Mouse (Mus musculus): ENCODE results near the gene Ndufaf1. TPM values are rescaled to one million over a fixed set of nuclear protein-coding genes. Genes with fewer than 3 reads are reported as not detected.

Gene Ndufaf1
- 54.5 and 55.5 TPM in 2 replicates for polyA plus RNA-seq (2014; fragmentation: Nextera tagmentation; extraction: Ambion mirVana)

- Histone ChIP-seq H3K27ac (replicated peaks in 1 of 2; ENCODE audit: control insufficient read depth in 1 of 2, insufficient read depth in 1 of 2, low read depth in 2 of 2, low read length in 2 of 2) (peak within 1 kb of the TSS; percentile 25 to 67; a peak in 3 of 4 replicates), H3K4me3 (ENCODE audit: control insufficient read depth in 1 of 2, insufficient read depth in 1 of 2, low read depth in 1 of 2, low read length in 2 of 2) (peak within 1 kb of the TSS; percentile 87 to 98)
These were observed at the start of gene Ndufaf1 for GRCm38 (mm10) chr2:119662220-119663182. Ndufaf1 (minus strand) TSS chr2:119662827.

GRCm38 (mm10) chr2:119710011-119710410 is 47.4 kb upstream of the Ndufaf1 start:
- H3K4me1 ChIP-seq (ENCODE audit: control insufficient read depth in 2 of 2, insufficient read depth in 2 of 2, low read length in 2 of 2), result no peaks in the 10 kb centered on the region

More at GRCm38 (mm10) chr2:119662220-119663182, at the start of gene Ndufaf1:
- H3K27me3 ChIP-seq (ENCODE audit: control insufficient read depth, insufficient read depth, low read length), result no peaks in the 10 kb centered on the region
- ATAC-seq (ENCODE audit: insufficient number of reproducible peaks, insufficient read depth, low FRiP score, low read depth), result no peak
- H3K36me3 ChIP-seq (ENCODE audit: control insufficient read depth, insufficient read depth, low read length), result peaks cover 28% of the 10 kb centered on the region
- peak within 1 kb of the TSS; percentile 80 for H3K4me2 ChIP-seq (ENCODE audit: low read length)
- no peaks in the 10 kb centered on the region for H3K9me3 ChIP-seq (ENCODE audit: control insufficient read depth, low read length)
- peaks cover 5 to 12% of the 10 kb centered on the region in 2 experiments for H3K4me1 ChIP-seq (ENCODE audit: control insufficient read depth in 2 of 2, insufficient read depth in 2 of 2, low read length in 2 of 2)
- WGBS, result under 1% methylated on average over 44 of the region's 44 CpGs
- peak within 1 kb of the TSS; percentile 96 for H3K9ac ChIP-seq (ENCODE audit: low read length)

GRCm38 (mm10) chr2:119707676-119708075 is 45.0 kb upstream of the Ndufaf1 start:
- Histone ChIP-seq H3K36me3 (ENCODE audit: control insufficient read depth, insufficient read depth, low read length) (peaks cover 59% of the 10 kb centered on the region), H3K27me3 (ENCODE audit: control insufficient read depth, insufficient read depth, low read length) (no peaks in the 10 kb centered on the region), H3K9ac (ENCODE audit: low read length) (no peak overlapping the region), H3K4me3 (ENCODE audit: control insufficient read depth in 1 of 2, insufficient read depth in 1 of 2, low read depth in 1 of 2, low read length in 2 of 2) (no peak overlapping the region), H3K27ac (replicated peaks in 1 of 2; ENCODE audit: control insufficient read depth in 1 of 2, insufficient read depth in 1 of 2, low read depth in 2 of 2, low read length in 2 of 2) (no peak overlapping the region), H3K9me3 (ENCODE audit: control insufficient read depth, low read length) (no peaks in the 10 kb centered on the region), H3K4me2 (ENCODE audit: low read length) (no peak overlapping the region), H3K4me1 (ENCODE audit: control insufficient read depth in 2 of 2, insufficient read depth in 2 of 2, low read length in 2 of 2) (no peaks in the 10 kb centered on the region)
- no peak for ATAC-seq (ENCODE audit: insufficient number of reproducible peaks, insufficient read depth, low FRiP score, low read depth)
- 87% methylated on average over 3 of the region's 3 CpGs for WGBS

More at GRCm38 (mm10) chr2:119710011-119710410, 47.4 kb upstream of the Ndufaf1 start:
- no peaks in the 10 kb centered on the region for H3K9me3 ChIP-seq (ENCODE audit: control insufficient read depth, low read length)
- no peak for ATAC-seq (ENCODE audit: insufficient number of reproducible peaks, insufficient read depth, low FRiP score, low read depth)
- no peaks in the 10 kb centered on the region for H3K27me3 ChIP-seq (ENCODE audit: control insufficient read depth, insufficient read depth, low read length)
- WGBS, result 93% methylated on average over 3 of the region's 3 CpGs
- no peak overlapping the region for H3K4me2 ChIP-seq (ENCODE audit: low read length)
- H3K9ac ChIP-seq (ENCODE audit: low read length), result no peak overlapping the region
- H3K4me3 ChIP-seq (ENCODE audit: control insufficient read depth in 1 of 2, insufficient read depth in 1 of 2, low read depth in 1 of 2, low read length in 2 of 2), result no peak overlapping the region
- no peak overlapping the region for H3K27ac ChIP-seq (replicated peaks in 1 of 2; ENCODE audit: control insufficient read depth in 1 of 2, insufficient read depth in 1 of 2, low read depth in 2 of 2, low read length in 2 of 2)
- H3K36me3 ChIP-seq (ENCODE audit: control insufficient read depth, insufficient read depth, low read length), result peaks cover 64% of the 10 kb centered on the region

- peaks cover 45% of the 10 kb centered on the region for H3K36me3 ChIP-seq (ENCODE audit: control insufficient read depth, insufficient read depth, low read length)
- H3K4me1 ChIP-seq (ENCODE audit: control insufficient read depth in 2 of 2, insufficient read depth in 2 of 2, low read length in 2 of 2), result no peaks in the 10 kb centered on the region
- H3K4me2 ChIP-seq (ENCODE audit: low read length), result no peak overlapping the region
- H3K4me3 ChIP-seq (ENCODE audit: control insufficient read depth in 1 of 2, insufficient read depth in 1 of 2, low read depth in 1 of 2, low read length in 2 of 2), result no peak overlapping the region
- ATAC-seq (ENCODE audit: insufficient number of reproducible peaks, insufficient read depth, low FRiP score, low read depth), result no peak
- no peak overlapping the region for H3K9ac ChIP-seq (ENCODE audit: low read length)
- no peak overlapping the region for H3K27ac ChIP-seq (replicated peaks in 1 of 2; ENCODE audit: control insufficient read depth in 1 of 2, insufficient read depth in 1 of 2, low read depth in 2 of 2, low read length in 2 of 2)
- H3K9me3 ChIP-seq (ENCODE audit: control insufficient read depth, low read length), result no peaks in the 10 kb centered on the region
- 93% methylated on average over 2 of the region's 2 CpGs for WGBS
- no peaks in the 10 kb centered on the region for H3K27me3 ChIP-seq (ENCODE audit: control insufficient read depth, insufficient read depth, low read length)
These were observed 40.5 kb upstream of the Ndufaf1 start for GRCm38 (mm10) chr2:119703171-119703570.

- Histone ChIP-seq H3K4me3 (ENCODE audit: control insufficient read depth in 1 of 2, insufficient read depth in 1 of 2, low read depth in 1 of 2, low read length in 2 of 2) (no peak overlapping the region), H3K27ac (replicated peaks in 1 of 2; ENCODE audit: control insufficient read depth in 1 of 2, insufficient read depth in 1 of 2, low read depth in 2 of 2, low read length in 2 of 2) (no peak overlapping the region), H3K9ac (ENCODE audit: low read length) (no peak overlapping the region), H3K36me3 (ENCODE audit: control insufficient read depth, insufficient read depth, low read length) (peaks cover 35% of the 10 kb centered on the region), H3K4me1 (ENCODE audit: control insufficient read depth in 2 of 2, insufficient read depth in 2 of 2, low read length in 2 of 2) (no peaks in the 10 kb centered on the region), H3K4me2 (ENCODE audit: low read length) (no peak overlapping the region), H3K9me3 (ENCODE audit: control insufficient read depth, low read length) (no peaks in the 10 kb centered on the region), H3K27me3 (ENCODE audit: control insufficient read depth, insufficient read depth, low read length) (no peaks in the 10 kb centered on the region)
- 93% methylated on average over 3 of the region's 3 CpGs for WGBS
- no peak for ATAC-seq (ENCODE audit: insufficient number of reproducible peaks, insufficient read depth, low FRiP score, low read depth)
These were observed 37.3 kb upstream of the Ndufaf1 start for GRCm38 (mm10) chr2:119699962-119700361.

GRCm38 (mm10) chr2:119698472-119698871 is 35.8 kb upstream of the Ndufaf1 start:
- Histone ChIP-seq H3K4me1 (ENCODE audit: control insufficient read depth in 2 of 2, insufficient read depth in 2 of 2, low read length in 2 of 2) (no peaks in the 10 kb centered on the region), H3K9me3 (ENCODE audit: control insufficient read depth, low read length) (no peaks in the 10 kb centered on the region), H3K9ac (ENCODE audit: low read length) (no peak overlapping the region), H3K4me2 (ENCODE audit: low read length) (no peak overlapping the region), H3K27ac (replicated peaks in 1 of 2; ENCODE audit: control insufficient read depth in 1 of 2, insufficient read depth in 1 of 2, low read depth in 2 of 2, low read length in 2 of 2) (no peak overlapping the region), H3K27me3 (ENCODE audit: control insufficient read depth, insufficient read depth, low read length) (no peaks in the 10 kb centered on the region), H3K4me3 (ENCODE audit: control insufficient read depth in 1 of 2, insufficient read depth in 1 of 2, low read depth in 1 of 2, low read length in 2 of 2) (no peak overlapping the region), H3K36me3 (ENCODE audit: control insufficient read depth, insufficient read depth, low read length) (peaks cover 34% of the 10 kb centered on the region)
- no peak for ATAC-seq (ENCODE audit: insufficient number of reproducible peaks, insufficient read depth, low FRiP score, low read depth)
- 86% methylated on average over 2 of the region's 2 CpGs for WGBS

GRCm38 (mm10) chr2:119696111-119696510 is 33.5 kb upstream of the Ndufaf1 start:
- H3K4me1 ChIP-seq (ENCODE audit: control insufficient read depth in 2 of 2, insufficient read depth in 2 of 2, low read length in 2 of 2), result 0 out of 4 replicates have a peak, but pooled peaks cover 0 to under 1% of the 10 kb centered on the region in 2 experiments
- no peak for ATAC-seq (ENCODE audit: insufficient number of reproducible peaks, insufficient read depth, low FRiP score, low read depth)
- H3K9ac ChIP-seq (ENCODE audit: low read length), result no peak overlapping the region
- peaks cover 32% of the 10 kb centered on the region for H3K36me3 ChIP-seq (ENCODE audit: control insufficient read depth, insufficient read depth, low read length)
- no peak overlapping the region for H3K4me3 ChIP-seq (ENCODE audit: control insufficient read depth in 1 of 2, insufficient read depth in 1 of 2, low read depth in 1 of 2, low read length in 2 of 2)
- no peak overlapping the region for H3K27ac ChIP-seq (replicated peaks in 1 of 2; ENCODE audit: control insufficient read depth in 1 of 2, insufficient read depth in 1 of 2, low read depth in 2 of 2, low read length in 2 of 2)
- WGBS, result 71% methylated on average over 1 of the region's 1 CpGs
- no peak overlapping the region for H3K4me2 ChIP-seq (ENCODE audit: low read length)
- H3K9me3 ChIP-seq (ENCODE audit: control insufficient read depth, low read length), result no peaks in the 10 kb centered on the region
- H3K27me3 ChIP-seq (ENCODE audit: control insufficient read depth, insufficient read depth, low read length), result no peaks in the 10 kb centered on the region
